Mouse (Mus musculus) layer of hippocampus, adult 9-10 months (tissue): ENCODE measurements around the gene Prr36.
"Not testable (repeated sequence)": the region's sequence is repeated elsewhere in the genome, so short reads cannot be mapped to it uniquely, and the experiment has no call there.

ENCODE experiments used
- DNase-seq: peaks from one replicate; pipeline ENCODE4 v3.0.0; 2022; ENCODE audit warnings: low spot score

Prr36 gene

GRCm38 (mm10) chr8:4216791-4217621, at the start of gene Prr36:
TSS of gene Prr36 (minus strand) at chr8:4217459.
- no peak for DNase-seq

GRCm38 (mm10) chr8:4265160-4265914, 48.1 kb upstream of the Prr36 start:
- no peak for DNase-seq

- no peak for DNase-seq
Measured at GRCm38 (mm10) chr8:4263105-4263791, 46.0 kb upstream of the Prr36 start.

GRCm38 (mm10) chr8:4259805-4260170, 42.5 kb upstream of the Prr36 start:
- DNase-seq: no peak

GRCm38 (mm10) chr8:4259125-4259804, 42.0 kb upstream of the Prr36 start, which contains the start of gene Ctxn1:
TSS of gene Ctxn1 (minus strand) at chr8:4259274.
- no peak for DNase-seq

- DNase-seq: no peak
Measured at GRCm38 (mm10) chr8:4258678-4259077, 41.4 kb upstream of the Prr36 start.

- no peak for DNase-seq
Measured at GRCm38 (mm10) chr8:4258233-4258632, 41.0 kb upstream of the Prr36 start.

- DNase-seq: no peak
Measured at GRCm38 (mm10) chr8:4257350-4257749, 40.1 kb upstream of the Prr36 start.

- no peak for DNase-seq
Measured at GRCm38 (mm10) chr8:4256911-4257310, 39.7 kb upstream of the Prr36 start.

- not testable (repeated sequence) for DNase-seq
Measured at GRCm38 (mm10) chr8:4255471-4255870, 38.2 kb upstream of the Prr36 start.

GRCm38 (mm10) chr8:4254001-4254400, 36.7 kb upstream of the Prr36 start:
- peak; percentile 66 for DNase-seq

- peak; percentile 85 for DNase-seq
Measured at GRCm38 (mm10) chr8:4252934-4253841, 35.9 kb upstream of the Prr36 start, which contains the start of gene Snapc2. TSS of gene Snapc2 (plus strand) at chr8:4253080.

GRCm38 (mm10) chr8:4252116-4252760, 35.0 kb upstream of the Prr36 start:
- DNase-seq: no peak

- peak; percentile 69 for DNase-seq
Measured at GRCm38 (mm10) chr8:4250306-4250970, 33.2 kb upstream of the Prr36 start.

GRCm38 (mm10) chr8:4249213-4249612, 32.0 kb upstream of the Prr36 start:
- no peak for DNase-seq

GRCm38 (mm10) chr8:4247951-4248540, 30.8 kb upstream of the Prr36 start, which contains the start of gene Tgfbr3l:
TSS of gene Tgfbr3l (plus strand) at chr8:4248214.
- no peak for DNase-seq

- no peak for DNase-seq
Measured at GRCm38 (mm10) chr8:4247241-4247640, 30.0 kb upstream of the Prr36 start.

- no peak for DNase-seq
Measured at GRCm38 (mm10) chr8:4245737-4246136, 28.5 kb upstream of the Prr36 start.

GRCm38 (mm10) chr8:4245061-4245460, 27.8 kb upstream of the Prr36 start:
- no peak for DNase-seq
